Mouse (Mus musculus) left cerebral cortex, adult 11 months (tissue): ENCODE measurements around the gene Wwox.
"Not testable (repeated sequence)": the region's sequence is repeated elsewhere in the genome, so short reads cannot be mapped to it uniquely, and the experiment has no call there.

Experiments used
- DNase-seq: peaks from one replicate; pipeline ENCODE4 v3.0.0; 2022; ENCODE audit warnings: low spot score

Wwox gene

DNA sequence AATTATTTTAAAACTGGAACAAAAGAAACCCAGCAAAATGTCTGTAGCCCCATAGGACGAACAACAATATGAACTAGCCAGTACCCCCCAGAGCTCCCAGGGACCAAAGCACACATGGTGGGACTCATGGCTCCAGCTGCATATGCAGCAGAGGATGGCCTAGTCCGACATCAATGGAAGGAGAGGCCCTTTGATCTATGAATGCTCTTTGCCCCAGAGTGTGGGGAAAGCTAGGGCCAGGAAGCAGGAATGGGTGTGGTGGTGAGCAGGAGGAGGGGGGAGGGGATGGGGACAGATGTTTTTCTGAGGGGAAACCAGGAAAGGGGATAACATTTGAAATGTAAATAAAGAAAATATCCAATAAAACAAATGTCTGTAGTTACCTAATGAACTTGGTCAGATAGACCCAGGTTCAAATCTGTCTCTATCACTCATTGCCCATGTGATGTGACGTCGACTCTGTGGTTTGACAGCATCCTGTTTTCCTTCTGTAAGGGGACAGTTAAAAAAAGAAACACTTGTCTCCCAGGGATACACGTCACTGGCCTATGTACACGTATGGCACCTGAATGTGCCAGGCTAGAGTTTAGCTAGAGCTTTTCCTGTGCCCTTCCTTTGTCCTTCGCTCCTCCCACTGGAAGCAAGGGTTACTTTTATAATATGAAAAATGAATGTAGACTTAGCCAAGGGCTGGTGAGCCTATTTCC is 362.1 kb downstream of the Wwox start:
- no peak for DNase-seq

DNA sequence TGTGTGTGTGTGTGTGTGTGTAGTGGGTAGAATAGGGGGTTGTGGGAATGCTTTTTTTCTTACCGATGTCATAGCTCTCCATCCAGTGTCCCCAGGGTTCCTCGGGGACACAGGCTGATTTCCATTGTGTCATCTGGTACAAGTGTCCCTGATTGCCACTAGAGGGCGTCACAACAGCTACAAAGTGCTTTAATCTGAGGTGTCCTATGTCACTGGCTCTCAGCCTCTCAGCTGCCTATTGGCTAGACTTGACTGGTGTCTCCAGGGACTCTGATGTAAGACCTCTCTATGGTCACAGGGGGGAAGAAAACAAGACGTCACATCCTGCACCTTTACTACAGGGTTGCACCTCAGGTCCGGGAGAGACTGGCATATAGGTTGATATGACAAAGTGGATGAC is 363.7 kb downstream of the Wwox start:
- no peak for DNase-seq

DNA sequence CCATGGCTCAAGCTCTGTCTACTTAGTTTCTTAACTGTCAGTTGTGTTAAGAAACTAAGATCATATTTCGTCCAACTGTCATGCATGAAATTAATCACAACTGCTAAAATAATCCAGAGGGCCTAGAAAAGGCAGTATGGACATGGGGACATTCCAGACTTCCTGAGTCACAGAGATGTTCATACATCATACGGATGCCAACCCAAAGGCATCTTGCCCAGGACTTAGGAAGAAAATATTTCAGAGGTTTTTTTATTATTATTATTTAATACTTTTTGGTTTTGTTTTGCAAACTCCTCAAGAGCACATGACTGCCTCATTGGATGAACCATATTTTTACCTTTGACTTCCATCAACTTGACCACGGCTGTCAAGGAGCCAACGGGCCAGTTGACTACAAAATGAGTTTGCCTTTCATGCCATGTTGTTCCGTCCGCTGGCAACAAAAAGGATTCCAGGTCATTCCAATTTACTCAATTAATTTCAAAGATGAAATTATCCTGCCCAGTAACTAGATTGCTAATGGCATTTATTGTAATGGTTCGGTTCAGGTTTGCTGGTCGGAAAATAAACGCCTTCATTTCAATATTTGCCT is 367.5 kb downstream of the Wwox start:
- no peak for DNase-seq

DNA sequence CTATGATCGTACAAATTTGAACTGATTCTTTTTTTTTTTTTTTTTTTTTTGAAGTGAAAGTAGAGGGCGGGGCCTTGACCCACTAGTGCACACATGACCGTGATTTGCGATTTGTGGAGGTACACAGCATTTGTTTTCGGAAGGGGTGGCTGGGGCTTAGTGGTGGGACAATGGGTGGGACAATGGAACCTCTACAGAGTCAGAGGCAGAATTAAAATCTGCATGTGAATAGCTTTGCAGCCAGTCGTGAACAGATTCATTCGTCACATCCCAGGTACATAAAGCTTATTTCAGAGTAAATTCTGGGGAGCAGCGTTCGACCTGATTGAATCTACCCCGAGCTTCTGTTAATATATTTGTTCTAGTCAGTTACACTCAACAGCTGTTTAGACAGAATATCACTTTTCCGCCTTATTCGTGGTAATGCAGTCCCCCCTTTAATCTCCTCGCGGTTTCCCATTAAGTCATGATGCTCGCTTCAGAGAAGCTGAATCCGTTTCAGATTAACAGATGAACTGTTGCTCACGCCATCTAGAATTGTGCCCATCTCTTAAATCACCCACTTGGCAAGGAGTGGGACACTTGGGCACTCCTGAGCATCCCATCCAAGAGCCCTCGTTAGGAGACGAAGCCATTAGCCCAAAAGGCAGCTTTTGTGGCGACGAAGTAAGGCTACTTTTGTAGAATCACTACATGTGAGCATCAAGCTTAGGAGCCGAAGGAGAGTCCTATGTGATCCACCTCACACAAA is 368.4 kb downstream of the Wwox start:
- no peak for DNase-seq

DNA sequence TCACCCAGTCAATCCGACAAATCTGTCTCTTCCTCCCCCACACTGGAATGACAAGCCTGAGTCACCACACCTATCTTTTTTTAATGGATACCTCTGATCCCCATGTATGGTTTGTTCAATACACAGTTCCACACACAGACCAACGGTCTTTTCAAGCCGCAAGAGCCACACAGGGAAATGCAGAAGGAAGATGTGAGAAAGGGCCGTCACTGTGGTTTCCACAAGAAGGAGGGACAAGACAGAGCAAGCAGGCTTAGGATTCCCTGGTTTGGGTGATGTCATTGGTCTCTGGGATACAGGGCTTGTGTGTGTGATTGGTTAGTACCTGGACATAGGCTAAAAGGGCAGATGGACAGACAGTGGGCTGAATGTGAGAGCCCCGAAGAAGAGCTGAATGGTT is 371.0 kb downstream of the Wwox start:
- DNase-seq = no peak

DNA sequence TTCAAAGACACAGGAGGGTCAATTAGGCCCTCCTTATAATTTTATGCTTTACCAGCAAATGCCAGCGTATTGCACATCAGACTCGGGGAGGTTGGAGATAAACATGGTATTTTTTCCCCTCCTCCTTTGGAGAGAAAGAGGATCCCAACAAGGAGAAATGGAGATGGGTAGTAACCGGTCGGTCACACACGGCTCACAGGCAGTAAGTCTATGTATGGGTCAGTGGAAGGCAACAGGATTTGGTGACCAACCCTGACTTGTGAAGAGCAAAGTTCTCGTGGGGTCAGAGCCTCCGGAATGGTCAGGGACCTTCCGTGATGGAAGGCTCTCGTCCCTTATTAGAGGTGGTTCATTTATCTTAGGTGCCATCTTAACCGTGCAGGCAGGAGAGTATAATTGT is 374.4 kb downstream of the Wwox start:
- DNase-seq = no peak

DNA sequence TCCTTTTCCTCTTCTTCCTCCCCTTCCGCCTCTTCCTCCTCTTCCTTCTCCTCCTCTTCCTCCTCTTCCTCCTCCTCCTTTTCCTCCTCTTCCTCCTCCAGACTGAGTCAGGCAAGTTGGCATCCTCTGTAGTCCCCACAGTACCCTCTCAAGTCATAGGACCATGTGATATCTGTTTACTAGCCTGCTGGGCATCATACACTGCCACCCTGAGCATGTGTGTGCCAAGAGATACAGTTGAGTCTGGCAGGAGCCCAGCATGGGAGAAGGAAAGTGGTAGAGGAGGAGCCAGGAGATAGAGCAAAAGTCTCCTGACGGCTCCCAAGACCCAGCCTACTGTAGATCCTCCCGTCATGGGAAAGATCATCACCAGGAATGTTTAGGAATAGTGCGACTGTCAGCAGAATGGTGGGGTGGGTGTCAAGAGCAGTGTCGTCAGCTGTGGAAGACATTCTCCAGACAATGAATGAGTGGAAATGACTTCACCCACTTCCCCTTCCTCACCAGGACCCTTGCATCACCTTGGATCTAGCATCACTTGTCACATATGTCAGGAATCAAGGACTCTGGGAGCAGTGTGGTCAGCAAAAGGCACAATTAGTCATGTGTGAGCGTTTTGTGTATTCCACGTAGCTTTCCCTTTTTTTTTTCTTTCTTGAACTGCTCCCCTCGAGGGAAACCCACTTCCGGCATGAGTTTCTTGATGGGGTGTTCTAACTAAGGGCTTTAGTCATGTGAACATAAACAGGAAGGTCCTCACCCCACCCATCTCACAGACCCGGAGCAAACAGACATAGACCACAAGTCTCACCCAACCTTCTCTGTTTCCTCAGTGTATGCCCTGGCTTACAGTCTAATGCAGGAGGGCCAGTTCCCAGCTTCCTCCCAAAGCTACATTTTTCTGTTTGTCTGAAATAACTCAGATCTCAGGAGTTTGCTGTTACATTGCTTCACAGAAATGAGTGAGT is 375.6 kb downstream of the Wwox start:
- no peak for DNase-seq

DNA sequence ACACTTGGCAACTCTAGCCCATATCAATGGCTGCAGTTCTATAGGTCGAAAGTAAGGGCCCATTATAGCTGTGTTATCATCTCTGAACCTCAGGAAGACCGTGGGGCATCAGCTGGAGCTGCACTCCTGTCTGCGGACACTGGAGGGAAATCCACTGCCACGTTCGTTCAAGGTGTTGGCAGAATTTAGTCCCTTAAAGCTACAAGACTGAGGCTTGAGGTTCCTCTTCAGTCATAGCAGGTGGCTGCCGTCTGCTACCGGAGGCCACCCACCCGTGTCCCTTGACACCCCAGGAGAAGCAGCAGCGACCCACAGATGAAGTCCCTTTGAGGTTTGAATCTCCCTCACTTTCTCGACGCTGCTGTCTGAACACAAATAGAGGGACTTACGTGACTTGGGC is 376.9 kb downstream of the Wwox start:
- DNase-seq = no peak

DNA sequence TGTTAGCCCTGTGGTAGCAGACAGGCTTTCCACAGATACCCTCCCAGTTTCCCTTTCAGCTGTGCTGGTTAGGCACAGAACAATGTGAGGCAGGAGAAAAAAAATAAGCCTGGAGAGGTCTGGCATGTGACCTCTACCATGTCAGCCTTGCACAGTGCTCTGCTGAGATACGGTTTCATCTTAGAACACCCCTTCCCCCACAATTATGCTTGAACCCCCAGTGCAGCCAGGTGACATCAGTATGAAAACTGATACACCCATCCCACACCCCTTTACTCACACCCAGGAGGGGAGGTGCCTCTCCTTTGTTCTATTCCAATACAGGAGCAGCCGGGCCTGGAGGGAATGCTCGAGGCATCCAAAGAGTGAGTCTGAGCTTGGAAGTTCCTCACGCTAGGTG is 377.5 kb downstream of the Wwox start:
- no peak for DNase-seq

DNA sequence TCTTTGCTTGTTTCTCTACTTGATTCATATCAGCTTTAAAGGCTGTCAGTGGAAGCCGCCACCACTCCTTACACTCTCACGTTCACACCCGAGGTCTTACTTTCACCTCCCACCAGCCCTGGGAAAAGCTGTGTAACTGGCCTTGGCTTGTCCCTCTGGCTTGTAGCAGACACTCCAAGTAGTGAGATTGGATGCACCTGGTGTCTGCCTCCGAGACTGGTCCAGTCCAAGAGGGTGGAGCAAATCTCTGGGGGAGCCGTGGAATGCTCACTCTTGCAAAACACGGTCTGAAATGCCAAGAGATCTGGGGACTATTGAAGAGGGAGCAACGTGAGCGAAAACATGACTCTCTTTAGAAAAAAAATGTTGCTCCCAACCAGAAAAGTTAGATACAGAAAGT is 382.1 kb downstream of the Wwox start:
- no peak for DNase-seq

DNA sequence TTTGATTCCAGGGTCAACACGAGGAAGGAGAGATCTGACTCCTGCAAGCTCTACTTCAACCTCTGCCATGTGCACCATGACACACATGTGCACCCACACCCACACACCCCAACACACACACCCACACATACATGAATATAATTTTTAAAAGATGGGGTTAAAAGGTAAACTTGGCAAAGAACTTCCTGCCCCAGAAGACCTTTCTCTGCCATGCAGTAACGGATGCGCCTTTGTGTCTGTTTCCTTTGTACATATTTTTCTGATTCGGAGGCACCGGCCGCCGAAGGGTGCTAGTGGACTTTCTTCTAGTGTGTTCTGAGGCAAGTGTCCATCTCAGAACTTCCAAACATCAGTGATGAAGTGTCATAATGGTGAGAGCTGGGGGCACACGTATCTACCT is 386.0 kb downstream of the Wwox start:
- no peak for DNase-seq

DNA sequence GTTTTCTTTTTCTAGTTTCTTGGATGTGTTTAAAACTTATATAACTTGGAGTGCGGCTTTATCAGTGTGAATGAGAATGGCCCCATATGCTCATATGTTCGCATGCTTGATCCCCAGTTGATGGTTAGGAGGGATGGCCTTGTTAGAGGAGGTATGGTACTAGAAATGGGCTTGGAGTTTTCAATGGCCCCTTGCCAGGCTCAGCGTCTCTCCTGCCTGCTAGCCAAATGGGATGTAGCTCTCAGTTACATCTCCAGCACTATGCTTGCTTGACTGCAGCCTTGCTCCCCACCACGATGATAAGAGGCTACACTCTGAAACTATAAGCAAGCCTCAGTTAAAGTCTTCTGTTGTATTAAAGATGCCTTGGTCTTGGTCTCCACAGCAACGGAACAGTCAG is 387.5 kb downstream of the Wwox start:
- DNase-seq = no peak

DNA sequence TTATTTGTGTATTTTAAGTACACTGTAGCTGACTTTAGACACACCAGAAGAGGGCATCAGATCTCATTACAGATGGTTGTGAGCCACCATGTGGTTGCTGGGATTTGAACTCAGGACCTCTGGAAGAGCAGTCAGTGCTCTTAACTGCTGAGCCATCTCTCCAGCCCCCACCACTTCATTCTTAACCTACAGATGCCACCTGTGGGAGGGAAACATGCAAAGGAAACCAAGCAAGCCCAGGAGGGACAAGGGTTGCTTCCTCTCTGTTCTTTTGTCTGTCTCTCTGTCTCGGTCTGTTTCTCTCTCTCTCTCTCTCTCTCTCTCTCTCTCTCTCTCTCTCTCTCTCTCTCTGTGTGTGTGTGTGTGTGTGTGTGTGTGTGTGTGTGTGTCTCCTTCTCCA is 388.4 kb downstream of the Wwox start:
- DNase-seq = not testable (repeated sequence)

DNA sequence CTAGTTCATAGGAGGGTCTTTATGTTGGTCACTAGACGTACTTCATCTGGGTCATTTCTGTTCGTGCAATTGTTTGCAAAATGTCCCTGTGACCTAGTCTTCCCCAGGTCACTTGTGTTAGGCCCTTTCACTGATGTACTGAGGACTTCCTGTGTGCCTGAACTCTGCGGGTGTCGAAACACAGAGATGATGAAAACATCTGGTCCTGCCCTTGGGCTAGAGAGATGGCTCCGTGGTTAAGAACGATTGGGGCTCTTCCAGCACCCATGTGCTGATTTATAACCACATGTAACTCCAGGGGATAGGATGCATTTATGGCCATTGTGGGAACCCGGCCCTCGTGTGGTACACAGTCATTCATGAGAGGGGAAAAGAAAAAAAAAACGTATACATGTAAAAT is 392.1 kb downstream of the Wwox start:
- no peak for DNase-seq

DNA sequence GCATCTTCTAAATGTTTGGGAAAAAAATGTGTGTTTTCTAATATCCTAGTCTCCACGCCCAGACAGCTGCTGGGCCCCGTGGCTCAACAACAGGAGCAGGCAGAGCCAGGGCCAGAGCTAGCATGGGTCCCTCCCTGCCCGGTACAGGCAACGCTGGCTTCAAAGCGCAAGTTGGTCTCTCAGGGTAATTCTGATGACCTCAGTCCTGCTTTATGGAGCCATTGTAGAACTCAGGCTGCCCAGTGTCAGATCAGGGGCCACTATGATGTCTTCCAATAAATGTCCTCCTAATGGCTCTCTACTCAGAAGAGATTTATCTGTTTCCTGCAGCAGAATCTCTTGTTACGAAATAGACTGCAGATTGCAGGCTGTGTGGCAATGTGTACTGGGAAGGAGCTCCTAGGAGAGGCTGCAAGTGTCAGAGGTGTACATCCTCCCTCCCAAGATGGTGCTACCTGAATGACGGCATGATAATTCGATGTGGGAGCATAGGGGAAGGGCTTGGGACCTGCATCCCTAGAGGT is 392.9 kb downstream of the Wwox start:
- no peak for DNase-seq

DNA sequence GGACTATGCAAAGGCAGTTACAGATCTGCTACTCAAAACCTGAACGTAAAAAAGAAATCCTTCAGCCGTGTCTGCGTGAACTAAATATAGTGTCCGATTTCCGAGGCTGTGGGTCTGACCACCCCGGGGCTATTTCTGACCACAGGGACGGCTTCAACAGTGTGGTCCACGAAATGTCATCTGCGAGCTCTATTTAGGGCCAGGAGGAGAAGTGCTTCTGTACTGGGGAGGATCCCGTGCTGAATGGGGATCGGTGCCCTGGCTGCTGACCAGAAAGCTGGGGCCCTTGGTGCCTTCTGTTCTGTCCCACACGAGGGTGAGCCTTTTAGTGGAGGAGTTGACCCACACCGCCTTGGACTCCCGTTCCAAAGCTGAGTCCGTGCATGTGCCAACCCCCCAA is 395.3 kb downstream of the Wwox start:
- DNase-seq = no peak

DNA sequence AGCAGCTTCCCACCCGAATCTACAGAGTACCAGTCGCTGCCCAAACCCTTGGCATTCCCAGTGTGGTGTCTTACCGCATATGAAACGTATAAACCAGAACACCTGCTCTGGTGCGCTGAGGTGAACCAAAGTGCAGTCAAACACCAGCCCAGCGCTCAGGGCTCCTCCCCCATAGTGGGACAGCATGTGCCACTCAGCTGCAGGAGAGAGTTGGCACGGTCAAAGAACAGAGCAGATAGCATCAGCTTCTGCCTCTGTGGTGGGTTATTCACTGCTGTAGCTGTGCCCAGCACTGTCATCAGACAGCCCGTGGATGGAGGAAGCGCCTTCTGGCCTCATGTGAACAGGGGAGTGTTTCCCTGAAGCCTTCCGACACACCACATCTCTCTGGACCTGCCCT is 400.5 kb downstream of the Wwox start:
- no peak for DNase-seq

DNA sequence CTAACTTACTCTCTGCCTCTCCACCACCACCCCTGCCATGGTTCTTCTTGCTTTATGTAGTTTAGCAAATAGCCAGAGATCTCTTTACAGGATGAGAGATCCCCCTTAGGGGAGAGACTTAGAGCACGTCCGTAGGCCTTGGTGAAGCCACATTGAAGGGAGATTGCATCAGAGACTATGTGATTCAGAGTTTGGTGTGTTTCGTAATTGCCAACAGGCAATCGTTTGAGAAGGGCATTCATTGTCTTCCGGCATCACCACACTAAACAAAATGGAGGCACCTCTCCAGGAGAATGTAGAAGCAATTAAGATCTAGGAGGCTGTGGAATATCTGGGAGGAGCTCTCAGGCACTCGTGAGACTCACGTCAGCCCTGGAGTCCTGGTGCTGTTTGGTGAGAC is 408.2 kb downstream of the Wwox start:
- DNase-seq = no peak

DNA sequence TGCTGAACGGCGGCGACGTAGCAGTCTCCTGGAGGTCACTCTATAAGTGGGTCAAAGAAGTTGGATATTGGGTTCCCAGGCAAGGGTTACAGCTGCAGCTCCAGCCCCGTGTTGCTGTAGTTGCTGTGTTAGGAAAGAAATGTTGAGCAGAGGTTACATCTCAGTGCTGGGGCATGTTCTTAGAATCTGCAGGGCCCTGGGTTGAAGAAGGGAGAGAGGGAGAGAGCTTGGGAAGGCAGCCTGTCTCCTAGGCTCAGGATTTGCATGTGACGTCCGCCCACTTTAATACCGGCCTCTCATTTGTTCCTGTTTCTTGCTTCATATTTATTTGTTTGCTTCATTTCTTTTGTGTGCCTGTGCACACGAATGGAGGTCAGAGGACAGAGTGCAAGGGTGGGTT is 410.0 kb downstream of the Wwox start:
- no peak for DNase-seq

DNA sequence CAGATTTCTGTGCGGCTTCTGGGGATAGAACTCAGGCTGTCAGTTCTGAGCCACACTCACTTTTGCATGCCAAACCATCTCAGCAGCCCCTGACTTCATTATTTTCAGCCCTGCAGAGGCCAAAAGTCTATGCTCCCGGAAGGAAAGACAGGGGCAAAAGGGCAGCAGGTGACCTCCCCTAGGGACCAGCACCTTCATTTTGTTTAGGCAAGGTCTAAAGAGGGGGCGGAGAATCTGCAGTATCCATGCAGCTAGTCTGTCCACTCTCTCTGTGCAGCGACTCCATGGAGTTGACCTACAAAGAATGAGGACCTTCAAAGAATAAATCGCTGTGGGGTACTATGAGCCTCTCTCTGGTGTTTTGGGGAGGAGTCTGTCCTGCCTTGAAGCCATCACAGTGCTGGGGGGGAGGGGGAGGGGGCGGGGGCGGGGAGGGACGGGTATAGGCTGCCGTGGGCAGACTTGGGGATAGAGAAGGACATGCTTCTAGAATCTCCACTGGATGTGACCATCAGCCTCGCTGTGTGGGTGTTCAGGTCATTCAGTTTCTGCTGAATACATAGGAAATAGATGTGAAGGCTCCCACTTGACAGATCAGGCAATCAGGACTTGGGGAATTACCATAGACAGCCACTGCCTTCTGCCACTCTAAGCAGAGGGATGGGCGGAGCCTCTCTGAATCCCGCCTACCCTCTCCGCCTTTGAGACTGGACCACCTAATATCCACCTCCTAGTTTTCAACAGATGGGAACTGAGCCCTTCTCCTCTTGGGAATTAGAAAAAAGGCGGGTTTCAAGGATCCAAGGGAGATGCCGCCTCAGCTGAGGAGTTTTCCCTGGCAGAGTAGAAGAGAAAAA is 410.8 kb downstream of the Wwox start:
- no peak for DNase-seq

DNA sequence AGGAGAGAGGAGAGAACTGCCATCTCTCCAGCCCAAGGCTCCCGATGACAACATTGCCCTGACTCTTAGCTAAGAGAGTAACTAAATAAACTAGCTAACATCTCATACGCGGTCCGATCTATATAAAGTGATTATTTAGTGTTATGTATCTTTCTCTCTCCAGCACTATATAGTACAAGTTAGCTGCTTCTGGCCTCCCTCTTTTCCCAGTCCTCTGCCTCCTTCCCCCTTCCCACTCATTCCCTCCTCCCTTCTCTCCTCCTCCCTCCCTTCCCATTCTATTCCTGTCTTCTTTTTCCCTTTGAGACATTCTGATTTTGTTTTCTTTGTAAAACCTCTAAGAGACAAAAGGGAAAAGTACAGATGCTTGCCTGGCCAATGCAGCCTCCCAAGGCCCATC is 414.3 kb downstream of the Wwox start:
- DNase-seq = no peak
